Mouse (Mus musculus) spleen, embryonic (tissue): ENCODE data around the gene Maea.

ENCODE experiments used
- CTCF ChIA-PET: fragments of 350-600 bp; sonication (Branson Sonifier 250); formaldehyde crosslinking; loops from one replicate; lab custom pipeline; 2022; lab: Charles Lee

The Maea gene

GRCm38 (mm10) chr5:33357494-33357893, 22.2 kb downstream of the Maea start:
- CTCF ChIA-PET, result no interaction called here

GRCm38 (mm10) chr5:33358467-33358866, 23.2 kb downstream of the Maea start:
- CTCF ChIA-PET, result no interaction called here

DNA sequence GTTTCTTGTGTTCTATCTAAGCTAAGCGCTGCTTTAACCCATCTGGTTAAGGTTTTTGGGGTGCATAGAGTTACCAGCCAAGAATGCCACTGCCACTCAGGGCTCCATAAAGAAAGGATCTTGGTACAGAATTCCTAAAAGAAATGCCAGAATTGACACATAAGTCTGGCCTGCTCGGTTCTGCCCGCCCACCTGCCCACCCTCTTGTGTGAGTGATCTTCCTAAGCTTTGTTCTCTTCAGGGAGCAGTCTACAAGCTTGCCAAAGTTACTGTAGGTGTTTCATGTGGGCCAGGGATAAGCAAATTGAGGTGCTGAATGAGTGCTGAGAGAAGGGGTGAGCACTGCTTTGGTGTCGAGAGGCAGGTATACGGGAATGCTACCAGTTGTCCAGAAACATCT, 28.0 kb downstream of the Maea start:
- CTCF ChIA-PET, result interaction anchor here (0.6 kb wide), 2 partner anchors 282 to 1009 kb away, joined by 3 to 7 read pairs; no protein-coding TSS in a partner anchor

DNA sequence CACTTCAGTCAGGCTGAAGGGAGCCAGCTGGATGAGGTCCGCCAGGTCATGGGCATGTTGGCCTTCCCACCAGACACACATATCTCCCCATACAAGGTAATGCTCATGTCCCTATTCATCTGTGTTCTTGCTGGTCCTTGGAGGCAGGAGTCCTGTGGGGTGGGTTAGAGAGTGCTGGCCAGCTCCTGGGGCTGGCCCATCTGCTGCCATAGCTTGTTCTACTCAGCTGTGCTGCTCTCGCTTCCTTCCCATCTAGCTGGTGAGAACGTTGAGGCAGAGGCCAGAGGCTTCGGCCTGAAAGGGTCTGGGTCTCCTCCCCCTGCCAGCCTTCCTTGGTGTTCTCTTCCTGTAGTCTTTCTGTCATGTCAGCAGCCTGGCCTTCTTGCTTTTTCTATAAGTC, 33.3 kb downstream of the Maea start:
- CTCF ChIA-PET, result no interaction called here

DNA sequence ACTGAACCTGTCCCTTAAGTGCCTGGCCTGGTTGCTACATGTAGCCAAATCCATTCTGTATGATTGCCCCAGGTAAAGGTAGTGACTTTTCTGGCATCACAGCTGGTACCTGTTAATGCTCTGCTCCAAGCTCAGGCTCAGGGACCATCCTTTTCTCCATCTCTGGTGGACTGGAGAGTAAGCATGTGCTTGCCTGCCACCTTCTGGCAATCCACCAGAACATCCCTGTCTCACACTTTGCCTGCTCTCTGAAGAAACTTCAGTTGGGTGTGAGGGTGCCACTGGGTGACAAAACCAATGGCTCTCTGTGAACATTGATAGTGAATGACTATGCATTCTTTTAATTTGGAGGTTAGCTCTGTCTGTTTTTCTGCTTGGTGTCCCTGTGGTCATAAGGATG, 35.8 kb downstream of the Maea start:
- CTCF ChIA-PET, result no interaction called here

GRCm38 (mm10) chr5:33371668-33372067, 36.4 kb downstream of the Maea start:
- CTCF ChIA-PET, result no interaction called here

DNA sequence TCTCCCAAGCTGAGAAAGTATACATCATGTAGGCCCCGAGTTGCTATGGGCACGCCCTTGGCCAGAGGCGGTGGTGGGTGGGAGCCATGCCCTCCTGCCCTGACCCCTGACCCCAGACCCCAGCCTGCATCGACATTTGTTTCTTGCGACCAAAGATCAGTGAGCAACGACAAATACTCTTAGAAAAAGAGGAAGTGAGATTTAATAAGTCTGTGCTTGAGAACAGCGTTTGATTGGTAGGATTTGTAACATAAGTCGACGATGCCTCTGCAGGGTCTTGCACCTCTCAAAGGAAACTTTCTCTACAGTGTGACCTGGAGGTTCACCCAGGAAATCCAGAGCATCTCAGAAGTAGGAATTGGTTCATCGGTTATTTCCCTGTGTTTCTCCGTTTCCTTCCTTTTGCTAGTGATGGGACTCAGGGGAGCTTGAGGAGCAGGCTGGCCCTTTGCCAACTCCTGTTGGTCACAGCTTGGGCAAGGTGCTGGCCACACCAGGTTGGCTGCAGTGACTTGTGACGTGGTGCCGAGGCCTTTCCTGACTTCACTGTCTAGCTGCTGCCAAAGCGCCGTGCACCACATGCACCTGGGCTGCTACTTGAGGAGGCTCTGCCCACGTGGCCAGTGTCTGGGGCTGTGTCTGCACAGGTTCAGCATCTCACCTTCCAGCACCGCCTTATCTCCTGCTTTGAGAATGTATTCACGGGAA, 37.2 kb downstream of the Maea start:
- CTCF ChIA-PET, result no interaction called here

GRCm38 (mm10) chr5:33377176-33377575, 41.9 kb downstream of the Maea start:
- CTCF ChIA-PET, result interaction anchor here (1.0 to 1.9 kb wide), 4 partner anchors 11 to 105 kb away, joined by 5 to 20 read pairs (median 5); no protein-coding TSS in a partner anchor

GRCm38 (mm10) chr5:33377801-33378301, 42.5 kb downstream of the Maea start:
- CTCF ChIA-PET, result interaction anchor here (1.0 to 1.9 kb wide), 5 partner anchors 12 to 106 kb away, joined by 5 to 20 read pairs (median 5); partner anchors contain the start of gene Ctbp1

DNA sequence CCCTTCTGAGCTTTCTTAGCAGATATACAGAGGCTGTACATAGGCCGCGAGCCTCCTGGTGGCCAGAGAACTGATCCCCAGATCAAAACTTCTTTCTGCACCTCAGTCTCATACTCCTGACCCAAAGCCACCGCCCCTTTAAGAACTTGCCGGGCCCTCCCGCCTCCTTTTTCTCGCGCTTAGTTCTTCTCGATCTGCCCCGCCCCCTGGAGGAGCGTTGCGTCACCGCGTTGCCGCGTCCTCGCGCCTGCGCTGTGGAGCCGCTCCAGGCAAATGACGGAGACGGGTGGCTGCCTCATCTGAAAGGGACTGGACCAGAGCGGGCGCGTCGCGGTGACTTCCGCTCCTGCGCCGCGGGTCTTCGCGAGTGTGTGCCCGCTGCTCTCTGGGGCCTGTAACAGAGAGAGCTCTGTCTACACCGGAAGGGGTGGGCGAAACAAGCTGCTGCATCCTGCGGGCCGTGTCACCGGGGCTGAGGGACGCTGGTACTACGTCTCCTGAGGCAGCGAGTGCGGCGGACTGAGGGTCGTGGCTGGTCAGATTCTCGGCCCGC, 43.1 kb downstream of the Maea start, which contains the start of gene Uvssa:
Uvssa (plus strand) TSS at position 248 of the 553 bp plus-strand sequence.
- CTCF ChIA-PET, result interaction anchor here (0.6 to 1.9 kb wide), 4 partner anchors 12 to 106 kb away, joined by 5 to 10 read pairs (median 5); partner anchors contain the start of gene Ctbp1

DNA sequence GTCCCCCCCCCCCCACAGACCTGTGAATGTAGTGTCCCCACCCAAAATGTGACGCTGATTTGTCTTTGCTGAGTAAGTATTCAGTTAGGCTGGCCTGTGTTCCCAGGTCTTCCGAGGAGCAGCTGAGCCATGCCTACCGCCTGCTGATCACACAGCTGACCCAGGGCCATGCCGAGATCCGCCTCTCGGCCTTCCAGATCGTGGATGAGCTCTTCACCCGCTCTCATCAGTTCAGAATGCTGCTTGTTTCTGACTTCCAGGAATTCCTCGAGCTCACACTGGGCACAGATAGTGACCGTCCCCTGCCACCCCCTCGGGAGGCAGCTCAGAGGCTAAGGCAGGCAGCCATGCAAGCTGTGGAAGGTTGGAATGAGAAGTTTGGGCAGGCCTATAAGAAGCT, 52.2 kb downstream of the Maea start:
- CTCF ChIA-PET, result no interaction called here

- CTCF ChIA-PET, result no interaction called here
Observed at GRCm38 (mm10) chr5:33393803-33394202, 58.5 kb downstream of the Maea start.

DNA sequence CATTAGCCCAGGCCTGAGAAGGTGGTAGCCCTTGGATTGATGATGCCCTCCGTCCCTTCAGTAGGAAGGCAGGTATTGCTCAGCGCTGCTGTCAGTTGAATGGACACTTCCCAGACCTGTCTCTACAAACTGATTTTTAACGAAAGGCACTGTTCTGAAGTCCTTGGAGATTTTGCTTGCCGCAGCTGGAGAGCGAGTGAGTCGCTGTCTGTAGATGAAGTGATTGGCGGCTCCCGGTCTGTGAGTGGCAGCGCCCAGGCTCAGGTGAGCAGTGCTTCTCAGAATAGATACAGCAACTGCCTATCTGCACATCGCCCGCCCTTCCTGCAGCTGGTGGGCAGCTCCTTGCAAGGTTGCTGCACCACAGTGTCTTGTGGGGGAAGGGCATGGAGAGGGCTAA, 60.4 kb downstream of the Maea start:
- CTCF ChIA-PET, result no interaction called here

GRCm38 (mm10) chr5:33396828-33397227, 61.5 kb downstream of the Maea start:
- CTCF ChIA-PET, result interaction anchor here (0.6 kb wide), 1 partner anchor 60 kb away, joined by 9 read pairs; no protein-coding TSS in a partner anchor

- CTCF ChIA-PET, result no interaction called here
Observed at GRCm38 (mm10) chr5:33400819-33401218, 65.5 kb downstream of the Maea start.

DNA sequence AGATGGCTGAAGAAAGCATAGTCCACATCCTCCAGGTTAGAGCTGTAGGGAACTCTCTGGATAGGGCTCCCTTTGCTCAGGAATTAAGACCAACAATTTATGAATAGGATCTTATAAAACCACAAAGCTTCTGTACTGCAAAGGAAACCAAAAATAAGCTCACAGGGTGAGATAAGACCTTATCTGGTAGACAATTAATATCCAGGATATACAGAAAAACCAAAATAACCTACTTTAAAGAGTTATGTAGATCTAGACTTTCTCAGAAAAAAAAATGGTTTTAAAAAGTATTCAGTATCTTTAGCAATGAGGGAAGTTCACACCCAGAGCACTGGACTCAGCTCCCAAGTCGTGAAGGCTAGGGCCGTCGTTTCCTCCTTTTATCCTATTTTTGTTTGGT, 85.0 kb downstream of the Maea start:
- CTCF ChIA-PET, result interaction anchor here (0.5 kb wide), 1 partner anchor 946 kb away, joined by 6 read pairs; no protein-coding TSS in a partner anchor
